Mouse (Mus musculus): Measurements from ENCODE around the gene Ubac2.

DNA sequence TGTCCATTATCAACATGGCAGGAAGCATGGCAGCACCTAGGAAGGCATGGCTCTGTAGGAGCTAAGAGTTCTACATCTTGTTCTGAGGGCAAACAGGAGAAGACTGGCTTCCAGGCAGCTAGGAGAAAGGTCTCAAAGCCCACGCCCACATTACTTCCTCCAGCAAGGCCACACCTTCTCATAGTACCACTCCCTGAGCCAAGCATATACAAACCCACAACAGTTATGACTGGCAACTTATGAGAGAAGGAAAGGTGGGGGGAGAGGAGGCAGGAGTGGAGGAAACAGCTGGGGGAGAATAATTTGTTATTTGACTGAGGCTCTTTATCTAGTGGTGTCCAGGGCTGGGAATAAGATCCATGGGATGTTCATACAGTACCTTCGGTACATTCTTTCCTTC, 157.4 kb downstream of the Ubac2 start:
- TF ChIP-seq CTCF (IDR thresholded peaks at IDR 0.05; ENCODE audit: control insufficient read depth, insufficient read depth, low read length) (no peak), POLR2A (IDR thresholded peaks at IDR 0.05; ENCODE audit: borderline replicate concordance, control insufficient read depth, low read depth, low read length) (no peak)

All from bone marrow, adult 2 months (tissue).